Mouse (Mus musculus) heart, embryonic 15.5 days (tissue): ENCODE data around the gene Gm16253. TPM values are rescaled to one million over a fixed set of nuclear protein-coding genes. Genes with fewer than 3 reads are reported as not detected.
A peak's percentile ranks its signal among the peaks of the same experiment; 100 is the strongest.
"Not testable (repeated sequence)": the region's sequence is repeated elsewhere in the genome, so short reads cannot be mapped to it uniquely, and the experiment has no call there.

Source experiments
- ATAC-seq: fragments of 200-750 bp; cut with Nextera tagmentation; replicated peaks from 2 replicates; pipeline ENCODE4 v1.8.0; 2017; ENCODE audit warnings: low read depth, moderate TSS enrichment; ENCODE audit not compliant: insufficient number of reproducible peaks, insufficient read depth, low FRiP score
- H3K27ac ChIP-seq: fragments of 300-500 bp; sonication (generic); 2 replicates; pipeline ENCODE4 v1.5.1; 2015; ENCODE audit warnings: mild to moderate bottlenecking, inconsistent platforms
- H3K27me3 ChIP-seq: fragments of 300-500 bp; sonication (generic); 2 replicates; pipeline ENCODE4 v1.6.1; 2015; ENCODE audit warnings: inconsistent platforms
- H3K36me3 ChIP-seq: fragments of 300-500 bp; sonication (generic); 2 replicates; pipeline ENCODE4 v1.6.1; 2015; ENCODE audit warnings: mild to moderate bottlenecking, inconsistent platforms
- H3K4me1 ChIP-seq: fragments of 300-500 bp; sonication (generic); replicated peaks from 2 replicates; pipeline ENCODE4 v1.6.1; 2015; ENCODE audit warnings: inconsistent platforms
- H3K4me2 ChIP-seq: fragments of 300-500 bp; sonication (generic); 2 replicates; pipeline ENCODE4 v1.6.1; 2015; ENCODE audit warnings: inconsistent platforms, mild to moderate bottlenecking, moderate library complexity
- H3K4me3 ChIP-seq: fragments of 300-500 bp; sonication (generic); 2 replicates; pipeline ENCODE4 v1.5.1; 2015; ENCODE audit warnings: mild to moderate bottlenecking, inconsistent platforms
- H3K9ac ChIP-seq: fragments of 300-500 bp; sonication (generic); 2 replicates; pipeline ENCODE4 v1.6.1; 2015; ENCODE audit warnings: mild to moderate bottlenecking, inconsistent platforms
- H3K9me3 ChIP-seq: fragments of 300-500 bp; sonication (generic); replicated peaks from 2 replicates; pipeline ENCODE4 v1.6.1; 2016; ENCODE audit warnings: inconsistent platforms
- WGBS: fragments of 180-500 bp; shearing (Covaris S2); methylation state at CpG from one replicate; pipeline ENCODE4 v1.1.7; 2015; ENCODE audit warnings: mixed read lengths; 5-methylcytosine and 5-hydroxymethylcytosine counted together
- polyA plus RNA-seq: library from polyadenylated mRNA; unstranded; fragments of >200 nt; fragmentation: Nextera tagmentation; extraction: Ambion mirVana; gene quantifications from 2 replicates; pipeline ENCODE4 v1.2.1, GENCODE M21; 2015

Gm16253 gene
- polyA plus RNA-seq, 1 experiment from 2014 or later: 1.6 TPM

DNA sequence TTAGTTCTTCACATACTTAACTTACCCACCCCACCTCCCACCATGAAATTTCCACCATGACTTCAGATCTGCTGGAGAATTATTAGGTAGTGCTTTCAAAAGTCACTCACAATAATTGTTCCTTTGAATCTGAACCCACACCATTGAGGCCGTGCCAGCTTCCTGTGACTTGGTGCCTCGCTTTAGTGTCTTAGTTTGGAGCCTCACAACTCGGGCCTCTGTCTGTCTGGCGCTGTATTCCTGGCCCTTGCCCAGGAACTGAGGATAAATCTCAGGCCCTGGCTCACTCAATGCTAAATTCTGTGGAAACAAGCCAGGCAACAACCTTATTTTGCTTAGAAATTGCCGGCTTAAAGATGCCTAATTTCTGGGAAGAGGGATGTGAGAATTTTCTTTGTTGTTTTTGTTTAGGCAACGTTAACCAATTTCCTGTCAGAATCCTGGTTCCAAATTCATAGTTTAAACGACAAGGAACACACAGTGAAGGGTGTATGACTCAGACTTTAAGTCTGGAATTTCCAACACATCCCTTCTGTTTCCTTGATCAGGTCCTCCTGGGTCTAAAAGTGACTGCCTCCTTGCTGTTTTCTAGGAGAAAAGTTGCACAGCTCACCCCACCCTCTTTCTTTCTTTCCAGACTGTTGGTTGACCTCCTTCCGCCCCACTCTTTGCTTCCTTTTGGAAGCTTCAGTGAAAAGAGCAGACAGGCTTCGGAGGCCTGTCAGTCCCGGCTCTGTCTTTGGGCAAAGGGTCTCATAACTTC lies 25.3 kb downstream of the Gm16253 start:
- H3K9me3 ChIP-seq: no peaks in the 10 kb centered on the region
- peaks cover 58% of the 10 kb centered on the region for H3K4me1 ChIP-seq
- peak overlapping the region; percentile 64 for H3K4me2 ChIP-seq
- no peaks in the 10 kb centered on the region for H3K27me3 ChIP-seq
- ATAC-seq: no peak
- 22% methylated on average over 10 of the region's 10 CpGs for WGBS
- no peaks in the 10 kb centered on the region for H3K36me3 ChIP-seq
- H3K27ac ChIP-seq: peak overlapping the region; percentile 97
- peak overlapping the region; percentile 71 for H3K4me3 ChIP-seq
- H3K9ac ChIP-seq: peak overlapping the region; percentile 76

DNA sequence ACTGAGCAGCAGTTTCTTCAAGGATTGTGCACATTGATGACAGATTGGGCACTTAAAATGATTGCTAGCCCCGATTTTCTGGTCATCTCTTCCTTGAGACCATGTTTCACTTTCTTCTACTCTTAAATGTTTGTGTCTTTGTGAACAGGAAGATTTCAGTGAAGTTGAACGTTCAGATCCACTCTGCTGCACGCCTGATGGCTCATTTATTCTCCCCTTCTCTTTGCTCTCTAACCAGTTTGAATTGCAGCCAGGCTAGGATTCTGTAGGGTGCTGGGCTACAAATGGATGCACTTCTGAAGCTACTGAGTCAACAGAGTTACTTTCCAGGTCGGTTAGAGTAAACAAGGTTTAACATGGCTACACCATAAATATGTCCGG lies 25.9 kb downstream of the Gm16253 start:
- peak overlapping the region; percentile 76 for H3K9ac ChIP-seq
- no peaks in the 10 kb centered on the region for H3K9me3 ChIP-seq
- no peak for ATAC-seq
- peaks cover 59% of the 10 kb centered on the region for H3K4me1 ChIP-seq
- peak overlapping the region; percentile 71 for H3K4me3 ChIP-seq
- H3K36me3 ChIP-seq: no peaks in the 10 kb centered on the region
- 39% methylated on average over 5 of the region's 5 CpGs for WGBS
- peak overlapping the region; percentile 97 for H3K27ac ChIP-seq
- H3K27me3 ChIP-seq: no peaks in the 10 kb centered on the region
- H3K4me2 ChIP-seq: peak overlapping the region; percentile 64

DNA sequence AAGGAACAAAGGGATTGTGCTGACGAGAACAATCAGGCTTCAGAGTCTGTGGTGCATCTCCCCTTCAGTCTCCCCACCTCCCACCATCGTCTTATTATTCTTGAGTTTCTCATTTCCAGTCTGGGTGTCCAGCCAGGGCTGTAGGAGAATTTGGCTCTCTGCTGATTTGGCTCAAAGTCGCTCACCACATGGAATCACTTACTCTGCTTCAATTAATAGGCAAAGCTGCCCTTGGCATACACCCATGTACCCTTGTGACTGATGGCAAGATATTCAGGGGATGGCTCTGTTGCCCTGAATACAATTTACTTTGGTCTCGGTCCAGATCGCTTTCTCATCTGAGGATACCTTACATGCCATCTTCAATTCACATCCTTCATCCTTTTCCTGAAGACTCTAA lies 26.5 kb downstream of the Gm16253 start:
- Histone ChIP-seq H3K27me3 (no peaks in the 10 kb centered on the region), H3K27ac (peak overlapping the region; percentile 97), H3K4me1 (peaks cover 54% of the 10 kb centered on the region), H3K9me3 (no peaks in the 10 kb centered on the region), H3K36me3 (no peaks in the 10 kb centered on the region), H3K9ac (no peak overlapping the region; the same call in 1 of the 2 replicates), H3K4me3 (peak overlapping the region; percentile 71), H3K4me2 (peak overlapping the region; percentile 64)
- 64% methylated on average over 5 of the region's 5 CpGs for WGBS
- no peak for ATAC-seq

DNA sequence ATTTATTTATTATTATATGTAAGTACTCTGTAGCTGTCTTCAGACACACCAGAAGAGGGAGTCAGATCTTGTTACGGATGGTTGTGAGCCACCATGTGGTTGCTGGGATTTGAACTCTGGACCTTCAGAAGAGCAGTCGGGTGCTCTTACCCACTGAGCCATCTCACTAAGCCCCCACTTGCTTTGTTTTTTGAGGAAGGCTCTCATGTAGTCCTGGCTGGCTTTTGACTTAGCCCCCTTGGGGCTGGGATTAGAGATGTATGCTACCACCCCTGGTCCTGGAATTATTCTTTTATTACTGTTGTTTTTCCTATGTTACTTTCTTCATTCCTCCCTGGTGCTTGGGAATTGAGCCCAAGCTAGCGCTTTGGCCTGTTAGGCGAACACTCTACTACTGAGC lies 29.2 kb downstream of the Gm16253 start:
- H3K9me3 ChIP-seq, ATAC-seq, H3K4me2 ChIP-seq, H3K27ac ChIP-seq, H3K4me3 ChIP-seq, H3K9ac ChIP-seq, H3K27me3 ChIP-seq, H3K36me3 ChIP-seq: not testable (repeated sequence)
- H3K4me1 ChIP-seq: peaks cover 43% of the 10 kb centered on the region
- 90% methylated on average over 4 of the region's 4 CpGs for WGBS

DNA sequence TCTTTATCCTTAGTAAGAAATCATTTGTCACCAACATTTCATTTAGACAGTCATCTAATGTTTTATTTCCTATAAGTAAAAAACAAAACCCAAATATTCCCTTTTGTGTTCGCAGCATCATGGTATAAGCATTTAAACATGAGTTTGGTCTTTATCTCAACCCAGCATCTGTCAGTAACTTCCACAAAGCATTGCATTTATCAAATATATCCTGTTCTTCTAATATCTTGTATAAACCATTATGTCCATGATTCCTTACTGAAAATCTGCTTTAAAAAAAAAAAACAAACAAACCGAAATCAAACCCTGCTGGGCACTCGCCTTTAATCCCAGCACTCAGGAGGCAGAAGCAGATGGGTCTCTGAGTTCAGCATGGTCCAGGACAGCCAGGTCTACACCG lies 29.8 kb downstream of the Gm16253 start:
- H3K9ac ChIP-seq: no peak overlapping the region
- no peaks in the 10 kb centered on the region for H3K36me3 ChIP-seq
- ATAC-seq: no peak
- 87% methylated on average over 4 of the region's 4 CpGs for WGBS
- H3K27me3 ChIP-seq: no peaks in the 10 kb centered on the region
- no peak overlapping the region for H3K27ac ChIP-seq
- no peak overlapping the region for H3K4me3 ChIP-seq
- no peaks in the 10 kb centered on the region for H3K9me3 ChIP-seq
- no peak overlapping the region for H3K4me2 ChIP-seq
- H3K4me1 ChIP-seq: peaks cover 43% of the 10 kb centered on the region

DNA sequence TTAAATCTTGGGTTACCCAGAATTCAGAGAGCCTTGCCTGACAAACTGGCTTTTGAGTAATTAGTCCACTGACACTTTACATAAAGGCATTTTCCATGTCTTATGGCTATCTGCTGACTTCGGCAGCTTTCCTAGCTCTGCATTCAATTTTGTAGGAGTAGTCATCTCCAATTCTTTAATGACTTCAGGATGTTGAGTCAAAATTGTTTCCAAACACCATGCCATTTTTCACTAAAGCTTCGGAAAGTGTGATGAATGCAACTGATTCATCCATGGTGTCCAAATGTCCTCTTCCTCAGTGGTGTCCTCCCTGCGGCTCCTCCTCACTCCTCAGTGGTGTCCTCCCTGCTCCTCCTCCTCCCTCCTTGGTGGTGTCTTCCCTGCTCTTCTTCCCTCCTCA lies 41.2 kb downstream of the Gm16253 start:
- H3K4me1 ChIP-seq: no peaks in the 10 kb centered on the region
- no peaks in the 10 kb centered on the region for H3K9me3 ChIP-seq
- no peak overlapping the region for H3K4me2 ChIP-seq
- H3K4me3 ChIP-seq: no peak overlapping the region
- no peak for ATAC-seq
- no peak overlapping the region for H3K9ac ChIP-seq
- no peak overlapping the region for H3K27ac ChIP-seq
- WGBS: 90% methylated on average over 3 of the region's 3 CpGs
- H3K36me3 ChIP-seq: peaks cover 74% of the 10 kb centered on the region
- no peaks in the 10 kb centered on the region for H3K27me3 ChIP-seq

DNA sequence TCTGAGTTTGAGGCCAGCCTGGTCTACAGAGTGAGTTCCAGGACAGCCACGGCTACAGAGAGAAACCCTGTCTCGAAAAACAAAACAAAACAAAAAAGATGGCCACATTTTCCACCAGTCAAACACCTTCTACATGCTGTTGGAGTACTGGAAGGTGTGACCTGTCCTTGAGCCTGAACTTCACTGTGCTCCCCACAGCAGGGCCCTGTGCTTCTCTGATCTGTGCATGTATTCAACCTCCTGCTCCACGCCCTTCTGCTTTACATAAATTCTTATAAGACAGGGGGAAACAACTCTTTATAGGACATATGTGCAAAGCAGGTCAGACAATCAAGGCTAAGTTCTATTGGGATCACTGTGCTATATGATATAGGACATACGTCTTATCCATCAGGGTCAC lies 46.4 kb downstream of the Gm16253 start:
- Histone ChIP-seq H3K9me3 (no peaks in the 10 kb centered on the region), H3K9ac (no peak overlapping the region), H3K27ac (no peak overlapping the region), H3K27me3 (no peaks in the 10 kb centered on the region), H3K4me3 (no peak overlapping the region), H3K36me3 (peaks cover 65% of the 10 kb centered on the region), H3K4me2 (no peak overlapping the region), H3K4me1 (no peaks in the 10 kb centered on the region)
- WGBS: 95% methylated on average over 4 of the region's 4 CpGs
- ATAC-seq: no peak

DNA sequence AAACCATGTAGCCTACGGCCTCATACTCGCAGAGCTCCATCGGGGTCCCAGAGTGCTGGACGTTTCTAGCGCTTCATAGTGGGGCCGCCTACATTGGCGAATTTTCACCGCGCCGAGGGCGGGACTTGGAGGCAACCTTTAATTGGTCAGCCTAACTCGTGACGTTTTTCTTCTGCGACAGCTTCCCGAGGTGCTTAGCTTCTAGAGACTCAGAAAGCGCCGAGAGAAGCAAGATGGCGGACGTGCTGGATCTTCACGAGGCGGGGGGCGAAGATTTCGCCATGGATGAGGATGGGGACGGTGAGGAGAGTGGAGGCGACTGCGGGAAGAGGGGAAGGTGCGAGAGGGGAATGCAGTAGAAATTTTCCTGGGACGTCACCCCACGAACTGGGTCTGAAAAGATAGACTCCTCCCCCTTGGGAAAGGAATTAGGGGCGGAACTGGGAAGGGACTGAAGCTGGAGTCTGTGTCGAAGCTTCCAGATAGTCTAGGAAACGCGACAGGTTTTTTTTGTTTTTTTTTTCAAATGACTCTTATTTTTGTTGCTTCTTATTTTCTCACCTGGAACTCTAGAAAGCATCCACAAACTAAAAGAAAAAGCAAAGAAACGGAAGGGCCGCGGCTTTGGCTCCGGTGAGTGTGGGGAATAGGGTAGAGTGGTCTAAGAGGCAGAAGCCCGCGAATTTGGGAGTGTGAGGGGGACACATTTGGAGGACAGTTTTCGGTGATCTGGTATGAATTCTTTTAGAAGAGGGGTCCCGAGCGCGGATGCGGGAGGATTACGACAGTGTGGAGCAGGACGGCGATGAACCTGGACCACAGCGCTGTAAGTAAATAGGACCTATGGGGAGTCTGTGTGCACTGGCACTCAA lies 53.2 kb downstream of the Gm16253 start, which contains the start of gene Rbm8a:
Gene Rbm8a (plus strand): TSS at position 205 of the 872 bp plus-strand sequence.
- Histone ChIP-seq H3K36me3 (peaks cover 27% of the 10 kb centered on the region), H3K27me3 (no peaks in the 10 kb centered on the region), H3K9me3 (no peaks in the 10 kb centered on the region), H3K9ac (peak within 1 kb of the TSS; percentile 62), H3K4me2 (peak within 1 kb of the TSS; percentile 87), H3K27ac (peak within 1 kb of the TSS; percentile 74), H3K4me1 (peaks cover 24% of the 10 kb centered on the region), H3K4me3 (peak within 1 kb of the TSS; percentile 73)
- 1% methylated on average over 48 of the region's 48 CpGs for WGBS
- peak; percentile 94 for ATAC-seq

Other genes with a start within 250 kb of the Gm16253 start
- gene BC107364, start 124.7 kb upstream of the Gm16253 start, polyA plus RNA-seq: 0.53 and 1.0 TPM in 2 replicates
- gene Hfe2, start 51.8 kb upstream of the Gm16253 start, polyA plus RNA-seq: 7.9 and 8.0 TPM in 2 replicates
- 206 and 208 TPM in 2 replicates for gene Txnip, start 19.0 kb upstream of the Gm16253 start, polyA plus RNA-seq
- 34.8 and 38.3 TPM in 2 replicates for gene Polr3gl, start 17.2 kb downstream of the Gm16253 start, polyA plus RNA-seq
- 6.7 TPM in 2 replicates for gene Ankrd34a, start 19.7 kb downstream of the Gm16253 start, polyA plus RNA-seq
- gene Lix1l, start 24.2 kb downstream of the Gm16253 start, polyA plus RNA-seq: 5.3 and 5.5 TPM in 2 replicates
- gene Rbm8a, start 52.9 kb downstream of the Gm16253 start, polyA plus RNA-seq: 73.9 and 78.7 TPM in 2 replicates
- 35.5 and 37.6 TPM in 2 replicates for gene Pex11b, start 58.4 kb downstream of the Gm16253 start, polyA plus RNA-seq
- 0.10 and 0.15 TPM in 2 replicates for gene Gm42957, start 58.5 kb downstream of the Gm16253 start, polyA plus RNA-seq
- gene Itga10, start 68.6 kb downstream of the Gm16253 start, polyA plus RNA-seq: 1.00 and 1.2 TPM in 2 replicates
- 0.31 and 0.56 TPM in 2 replicates for gene Ankrd35, start 93.1 kb downstream of the Gm16253 start, polyA plus RNA-seq
- 33.2 and 43.7 TPM in 2 replicates for gene Pias3, start 119.4 kb downstream of the Gm16253 start, polyA plus RNA-seq
- gene Nudt17, start 131.6 kb downstream of the Gm16253 start, polyA plus RNA-seq: 6.6 and 7.0 TPM in 2 replicates
- gene Polr3c, start 150.6 kb downstream of the Gm16253 start, polyA plus RNA-seq: 23.6 and 28.6 TPM in 2 replicates
- 33.4 and 40.5 TPM in 2 replicates for gene Rnf115, start 150.7 kb downstream of the Gm16253 start, polyA plus RNA-seq